Mouse (Mus musculus): ENCODE results near the gene Frmd4b. TPM values are rescaled to one million over a fixed set of nuclear protein-coding genes. Genes with fewer than 3 reads are reported as not detected.

Gene Frmd4b
- polyA plus RNA-seq, 1 experiment from 2014 or later: 17.6 TPM

DNA sequence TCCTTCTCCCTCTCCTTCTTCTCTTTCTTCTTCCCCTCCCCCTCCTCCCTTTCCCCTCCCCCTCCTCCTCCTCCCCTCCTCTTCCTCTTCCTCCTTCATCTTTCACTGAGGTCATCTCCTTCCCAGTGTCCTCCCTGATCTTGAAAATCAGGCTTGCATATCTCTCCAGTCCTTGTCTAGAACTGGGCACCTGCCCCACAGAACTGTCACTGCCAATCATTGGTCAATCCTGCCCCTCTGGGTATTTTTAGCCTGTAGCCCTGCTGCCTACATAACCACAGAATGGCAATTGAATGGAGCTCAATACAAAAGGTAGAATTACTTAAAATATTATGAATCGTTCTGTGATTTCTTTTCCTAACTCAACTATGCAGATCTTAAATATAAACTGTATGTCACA, 358.9 kb downstream of the Frmd4b start:
- Histone ChIP-seq H3K4me3 (ENCODE audit: control insufficient read depth in 1 of 2, insufficient read depth in 1 of 2, low read depth in 1 of 2, low read length in 2 of 2) (no peak overlapping the region), H3K27me3 (ENCODE audit: control insufficient read depth, insufficient read depth, low read length) (no peaks in the 10 kb centered on the region), H3K9ac (ENCODE audit: low read length) (no peak overlapping the region), H3K4me1 (ENCODE audit: control insufficient read depth in 2 of 2, insufficient read depth in 2 of 2, low read length in 2 of 2) (peaks cover 0 to 12% of the 10 kb centered on the region in 2 experiments; a peak in 1 of 4 replicates), H3K9me3 (ENCODE audit: control insufficient read depth, low read length) (no peaks in the 10 kb centered on the region), H3K4me2 (ENCODE audit: low read length) (no peak overlapping the region), H3K36me3 (ENCODE audit: control insufficient read depth, insufficient read depth, low read length) (no peaks in the 10 kb centered on the region), H3K27ac (replicated peaks in 1 of 2; ENCODE audit: control insufficient read depth in 1 of 2, insufficient read depth in 1 of 2, low read depth in 2 of 2, low read length in 2 of 2) (no peak overlapping the region)
- ATAC-seq (ENCODE audit: insufficient number of reproducible peaks, insufficient read depth, low FRiP score, low read depth): no peak
- 77% methylated on average over 1 of the region's 1 CpGs for WGBS

DNA sequence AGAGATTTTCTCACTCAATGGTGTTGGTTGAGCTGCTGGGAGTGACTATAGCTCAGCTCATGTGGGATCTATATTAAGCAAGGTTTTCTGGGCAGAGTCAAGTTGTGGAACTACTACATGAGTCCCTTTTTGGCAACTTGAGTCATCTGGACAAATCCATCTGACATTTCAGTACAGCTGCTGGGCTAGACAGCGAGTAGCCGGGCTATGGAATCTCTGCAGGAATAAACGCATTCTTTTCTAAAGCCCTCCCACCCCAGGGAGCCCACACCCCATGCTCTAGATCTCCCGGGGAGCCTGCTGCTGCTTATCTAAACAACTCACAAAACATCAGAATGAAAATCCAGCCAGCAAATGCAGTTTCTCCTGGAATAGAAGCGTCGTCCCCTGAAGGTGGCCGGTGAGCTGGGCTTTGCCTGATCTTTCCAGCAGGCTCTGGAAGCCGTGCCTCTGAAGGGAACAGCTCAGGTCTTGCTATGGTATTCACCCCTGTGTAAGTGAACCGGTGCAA, 364.6 kb downstream of the Frmd4b start, which contains the start of gene Lmod3:
Lmod3 (minus strand) TSS at position 49 of the 511 bp plus-strand sequence.
- Histone ChIP-seq H3K27me3 (ENCODE audit: control insufficient read depth, insufficient read depth, low read length) (no peaks in the 10 kb centered on the region), H3K27ac (replicated peaks in 1 of 2; ENCODE audit: control insufficient read depth in 1 of 2, insufficient read depth in 1 of 2, low read depth in 2 of 2, low read length in 2 of 2) (peak within 1 kb of the TSS; percentile 92 to 94), H3K9ac (ENCODE audit: low read length) (peak within 1 kb of the TSS; percentile 71), H3K4me1 (ENCODE audit: control insufficient read depth in 2 of 2, insufficient read depth in 2 of 2, low read length in 2 of 2) (peaks cover 3 to 5% of the 10 kb centered on the region in 2 experiments; a peak in 3 of 4 replicates), H3K4me2 (ENCODE audit: low read length) (peak within 1 kb of the TSS; percentile 64), H3K36me3 (ENCODE audit: control insufficient read depth, insufficient read depth, low read length) (peaks cover 5% of the 10 kb centered on the region), H3K4me3 (ENCODE audit: control insufficient read depth in 1 of 2, insufficient read depth in 1 of 2, low read depth in 1 of 2, low read length in 2 of 2) (peak within 1 kb of the TSS; percentile 45 to 52), H3K9me3 (ENCODE audit: control insufficient read depth, low read length) (no peaks in the 10 kb centered on the region)
- peak; percentile 80 for ATAC-seq (ENCODE audit: insufficient number of reproducible peaks, insufficient read depth, low FRiP score, low read depth)
- 11% methylated on average over 9 of the region's 9 CpGs for WGBS

DNA sequence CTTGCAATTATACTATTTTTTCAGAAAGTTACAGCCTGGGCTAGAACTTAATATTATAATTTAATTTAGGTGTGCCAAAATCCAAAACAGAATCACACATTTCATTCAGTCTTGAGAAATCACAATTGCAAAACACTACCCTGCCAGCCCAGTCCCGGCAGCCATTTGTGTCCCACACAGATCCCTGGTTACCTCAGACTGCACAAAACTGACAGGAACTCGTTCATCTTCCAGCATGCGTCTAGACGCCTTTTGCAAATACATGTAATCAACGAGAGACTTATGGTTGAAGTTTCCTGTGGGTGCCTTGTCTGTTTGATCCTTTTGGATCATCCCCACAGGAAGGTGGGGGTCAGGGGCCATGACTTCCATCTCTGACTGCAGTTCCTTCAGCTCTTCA, 365.3 kb downstream of the Frmd4b start:
- Histone ChIP-seq H3K9me3 (ENCODE audit: control insufficient read depth, low read length) (no peaks in the 10 kb centered on the region), H3K27ac (replicated peaks in 1 of 2; ENCODE audit: control insufficient read depth in 1 of 2, insufficient read depth in 1 of 2, low read depth in 2 of 2, low read length in 2 of 2) (peak overlapping the region; percentile 92 to 94), H3K36me3 (ENCODE audit: control insufficient read depth, insufficient read depth, low read length) (peaks cover 12% of the 10 kb centered on the region), H3K27me3 (ENCODE audit: control insufficient read depth, insufficient read depth, low read length) (no peaks in the 10 kb centered on the region), H3K4me1 (ENCODE audit: control insufficient read depth in 2 of 2, insufficient read depth in 2 of 2, low read length in 2 of 2) (peaks cover 3 to 5% of the 10 kb centered on the region in 2 experiments; a peak in 3 of 4 replicates), H3K9ac (ENCODE audit: low read length) (peak overlapping the region; percentile 71), H3K4me3 (ENCODE audit: control insufficient read depth in 1 of 2, insufficient read depth in 1 of 2, low read depth in 1 of 2, low read length in 2 of 2) (peak overlapping the region; percentile 45 to 52), H3K4me2 (ENCODE audit: low read length) (peak overlapping the region; percentile 64)
- no peak for ATAC-seq (ENCODE audit: insufficient number of reproducible peaks, insufficient read depth, low FRiP score, low read depth)
- WGBS: 19% methylated on average over 5 of the region's 5 CpGs

DNA sequence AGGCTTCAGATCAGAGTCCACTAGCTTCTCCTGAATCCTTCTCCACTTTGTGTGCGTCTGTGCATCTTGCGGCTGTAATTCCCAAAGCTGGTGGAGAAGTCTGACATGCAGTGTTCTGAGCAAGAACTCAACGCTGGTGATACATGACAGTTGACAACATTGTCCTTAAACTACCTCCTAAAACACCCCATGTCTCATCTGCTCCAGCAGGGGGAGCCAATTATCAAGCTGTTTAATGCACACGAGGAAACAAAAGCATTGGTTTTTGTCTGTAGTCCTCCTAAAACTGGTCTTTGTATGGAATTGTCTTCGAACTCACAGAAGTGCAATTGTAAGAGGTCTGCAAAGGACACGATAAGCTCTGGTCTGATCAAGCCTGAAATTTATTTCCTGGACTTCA, 366.4 kb downstream of the Frmd4b start:
- peak overlapping the region; percentile 71; the same call in 1 of the 2 replicates for H3K9ac ChIP-seq (ENCODE audit: low read length)
- no peak for ATAC-seq (ENCODE audit: insufficient number of reproducible peaks, insufficient read depth, low FRiP score, low read depth)
- peaks cover 17% of the 10 kb centered on the region for H3K36me3 ChIP-seq (ENCODE audit: control insufficient read depth, insufficient read depth, low read length)
- H3K4me2 ChIP-seq (ENCODE audit: low read length): peak overlapping the region; percentile 64
- no peaks in the 10 kb centered on the region for H3K27me3 ChIP-seq (ENCODE audit: control insufficient read depth, insufficient read depth, low read length)
- no peaks in the 10 kb centered on the region for H3K9me3 ChIP-seq (ENCODE audit: control insufficient read depth, low read length)
- WGBS: 21% methylated on average over 6 of the region's 6 CpGs
- H3K27ac ChIP-seq (replicated peaks in 1 of 2; ENCODE audit: control insufficient read depth in 1 of 2, insufficient read depth in 1 of 2, low read depth in 2 of 2, low read length in 2 of 2): no peak overlapping the region; a peak in 1 of 4 replicates
- peak overlapping the region; percentile 3 to 45; a peak in 3 of 4 replicates for H3K4me3 ChIP-seq (ENCODE audit: control insufficient read depth in 1 of 2, insufficient read depth in 1 of 2, low read depth in 1 of 2, low read length in 2 of 2)
- H3K4me1 ChIP-seq (ENCODE audit: control insufficient read depth in 2 of 2, insufficient read depth in 2 of 2, low read length in 2 of 2): peaks cover 3 to 5% of the 10 kb centered on the region in 2 experiments; a peak in 3 of 4 replicates

DNA sequence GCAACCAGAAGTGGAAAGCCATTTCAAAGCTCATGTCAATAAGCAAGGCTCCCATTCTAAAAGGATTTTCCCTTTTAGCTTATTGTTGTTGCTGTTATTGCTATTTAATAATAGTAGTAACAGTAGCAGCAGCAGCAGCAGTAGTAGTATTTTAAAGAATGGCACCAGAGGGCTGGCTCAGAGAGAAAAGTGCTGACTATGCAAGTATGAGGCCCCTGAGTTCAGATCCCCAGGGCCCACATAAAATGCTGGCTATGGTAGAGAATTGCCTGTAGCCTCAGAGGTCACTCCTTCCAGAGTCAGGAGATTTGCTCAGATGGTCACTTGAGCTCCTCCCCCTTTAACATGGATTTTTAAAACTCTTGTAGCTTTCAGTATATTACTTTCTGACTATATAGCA, 372.1 kb downstream of the Frmd4b start:
- Histone ChIP-seq H3K4me1 (ENCODE audit: control insufficient read depth in 2 of 2, insufficient read depth in 2 of 2, low read length in 2 of 2) (no peaks in the 10 kb centered on the region), H3K27ac (replicated peaks in 1 of 2; ENCODE audit: control insufficient read depth in 1 of 2, insufficient read depth in 1 of 2, low read depth in 2 of 2, low read length in 2 of 2) (no peak overlapping the region), H3K9ac (ENCODE audit: low read length) (no peak overlapping the region), H3K36me3 (ENCODE audit: control insufficient read depth, insufficient read depth, low read length) (peaks cover 30% of the 10 kb centered on the region), H3K4me3 (ENCODE audit: control insufficient read depth in 1 of 2, insufficient read depth in 1 of 2, low read depth in 1 of 2, low read length in 2 of 2) (no peak overlapping the region), H3K27me3 (ENCODE audit: control insufficient read depth, insufficient read depth, low read length) (no peaks in the 10 kb centered on the region), H3K9me3 (ENCODE audit: control insufficient read depth, low read length) (no peaks in the 10 kb centered on the region), H3K4me2 (ENCODE audit: low read length) (no peak overlapping the region)
- ATAC-seq (ENCODE audit: insufficient number of reproducible peaks, insufficient read depth, low FRiP score, low read depth): no peak

DNA sequence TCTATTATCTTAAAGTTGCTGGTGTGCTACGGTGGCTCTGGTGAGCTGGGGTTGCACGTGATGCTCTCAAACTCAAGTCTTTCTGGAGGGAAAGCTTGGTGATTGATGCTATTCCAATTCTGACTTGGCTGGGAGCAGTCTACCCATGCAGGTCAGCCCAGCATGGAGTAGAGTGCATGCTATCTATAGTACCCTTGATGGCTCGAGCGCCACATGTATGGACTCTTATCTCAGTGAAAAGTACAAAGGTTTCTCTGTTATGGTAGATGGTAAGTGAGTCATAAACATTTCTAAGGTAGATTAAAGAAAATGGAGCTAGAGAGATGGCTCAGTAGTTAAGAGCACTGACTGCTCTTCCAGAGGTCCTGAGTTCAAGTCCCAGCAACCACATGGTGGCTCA, 374.8 kb downstream of the Frmd4b start:
- no peak overlapping the region for H3K4me3 ChIP-seq (ENCODE audit: control insufficient read depth in 1 of 2, insufficient read depth in 1 of 2, low read depth in 1 of 2, low read length in 2 of 2)
- peaks cover 34% of the 10 kb centered on the region for H3K36me3 ChIP-seq (ENCODE audit: control insufficient read depth, insufficient read depth, low read length)
- no peak overlapping the region for H3K4me2 ChIP-seq (ENCODE audit: low read length)
- H3K27ac ChIP-seq (replicated peaks in 1 of 2; ENCODE audit: control insufficient read depth in 1 of 2, insufficient read depth in 1 of 2, low read depth in 2 of 2, low read length in 2 of 2): no peak overlapping the region
- 79% methylated on average over 4 of the region's 4 CpGs for WGBS
- no peaks in the 10 kb centered on the region for H3K4me1 ChIP-seq (ENCODE audit: control insufficient read depth in 2 of 2, insufficient read depth in 2 of 2, low read length in 2 of 2)
- no peaks in the 10 kb centered on the region for H3K27me3 ChIP-seq (ENCODE audit: control insufficient read depth, insufficient read depth, low read length)
- no peak for ATAC-seq (ENCODE audit: insufficient number of reproducible peaks, insufficient read depth, low FRiP score, low read depth)
- peaks cover 5% of the 10 kb centered on the region for H3K9me3 ChIP-seq (ENCODE audit: control insufficient read depth, low read length)
- H3K9ac ChIP-seq (ENCODE audit: low read length): no peak overlapping the region

DNA sequence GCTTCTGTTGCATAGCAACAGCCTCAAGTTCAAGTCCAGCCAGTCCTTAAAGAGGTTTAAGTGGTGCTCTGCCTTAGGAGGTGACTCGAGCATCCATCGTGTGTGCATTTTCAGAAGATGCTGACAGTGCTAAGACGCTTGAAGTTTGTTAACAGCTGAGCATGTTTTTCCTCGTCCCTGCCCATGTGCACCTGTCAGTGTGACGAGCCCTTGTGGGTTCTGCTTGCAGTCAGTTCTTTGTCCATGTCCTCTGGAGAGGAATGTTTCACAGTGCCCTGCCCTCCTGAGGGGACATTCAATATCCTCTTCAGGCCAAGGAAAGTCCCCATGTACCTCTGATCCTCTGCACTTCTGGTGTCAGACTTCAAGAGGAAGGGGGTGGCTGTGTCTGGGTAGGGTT, 377.2 kb downstream of the Frmd4b start:
- Histone ChIP-seq H3K4me1 (ENCODE audit: control insufficient read depth in 2 of 2, insufficient read depth in 2 of 2, low read length in 2 of 2) (0 out of 4 replicates have a peak, but pooled peaks cover 0 to 3% of the 10 kb centered on the region in 2 experiments), H3K9ac (ENCODE audit: low read length) (no peak overlapping the region), H3K27ac (replicated peaks in 1 of 2; ENCODE audit: control insufficient read depth in 1 of 2, insufficient read depth in 1 of 2, low read depth in 2 of 2, low read length in 2 of 2) (no peak overlapping the region), H3K4me3 (ENCODE audit: control insufficient read depth in 1 of 2, insufficient read depth in 1 of 2, low read depth in 1 of 2, low read length in 2 of 2) (no peak overlapping the region), H3K4me2 (ENCODE audit: low read length) (no peak overlapping the region), H3K36me3 (ENCODE audit: control insufficient read depth, insufficient read depth, low read length) (peaks cover 30% of the 10 kb centered on the region), H3K9me3 (ENCODE audit: control insufficient read depth, low read length) (peaks cover 7% of the 10 kb centered on the region), H3K27me3 (ENCODE audit: control insufficient read depth, insufficient read depth, low read length) (no peaks in the 10 kb centered on the region)
- WGBS: 76% methylated on average over 5 of the region's 5 CpGs
- ATAC-seq (ENCODE audit: insufficient number of reproducible peaks, insufficient read depth, low FRiP score, low read depth): no peak

DNA sequence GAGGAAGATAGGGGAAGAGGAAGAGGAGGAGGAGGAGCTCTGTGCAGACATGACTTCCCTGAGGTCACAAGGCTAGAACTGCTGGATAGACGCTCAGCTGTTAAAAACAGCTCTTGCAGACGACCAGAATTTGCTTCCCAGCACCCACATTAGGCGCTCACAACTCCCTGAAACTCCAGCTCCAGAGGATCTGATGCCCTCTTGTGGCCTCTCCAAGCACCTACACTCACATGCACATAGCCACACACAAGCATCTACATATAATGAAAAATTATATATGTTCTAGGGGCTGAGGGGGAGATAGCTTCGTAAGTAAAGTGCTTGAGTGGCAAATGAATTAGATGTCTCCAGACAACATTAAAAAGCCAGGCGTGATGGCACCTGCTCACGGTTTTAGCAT, 378.0 kb downstream of the Frmd4b start:
- Histone ChIP-seq H3K27ac (replicated peaks in 1 of 2; ENCODE audit: control insufficient read depth in 1 of 2, insufficient read depth in 1 of 2, low read depth in 2 of 2, low read length in 2 of 2) (no peak overlapping the region), H3K27me3 (ENCODE audit: control insufficient read depth, insufficient read depth, low read length) (no peaks in the 10 kb centered on the region), H3K4me1 (ENCODE audit: control insufficient read depth in 2 of 2, insufficient read depth in 2 of 2, low read length in 2 of 2) (0 out of 4 replicates have a peak, but pooled peaks cover 0 to 3% of the 10 kb centered on the region in 2 experiments), H3K4me3 (ENCODE audit: control insufficient read depth in 1 of 2, insufficient read depth in 1 of 2, low read depth in 1 of 2, low read length in 2 of 2) (no peak overlapping the region), H3K4me2 (ENCODE audit: low read length) (no peak overlapping the region), H3K9me3 (ENCODE audit: control insufficient read depth, low read length) (peaks cover 8% of the 10 kb centered on the region), H3K9ac (ENCODE audit: low read length) (no peak overlapping the region), H3K36me3 (ENCODE audit: control insufficient read depth, insufficient read depth, low read length) (peaks cover 35% of the 10 kb centered on the region)
- 94% methylated on average over 6 of the region's 6 CpGs for WGBS
- no peak for ATAC-seq (ENCODE audit: insufficient number of reproducible peaks, insufficient read depth, low FRiP score, low read depth)
